Comparison of ENCODE assay signal across 17 mouse cellular contexts in genomic region chr1:98268853-98269252, GRCm38 (mm10).
"Had no signal": no experiment of that assay in that cellular context is flagged by ENCODE, and none has a peak within 500 bp of the region (broad histone marks: within the 10 kb centered on the region; RNA-seq: fewer than 3 reads in every experiment).

No protein-coding gene starts in this region.

- H3K4me3 ChIP-seq: lung, embryonic 15.5 days; megakaryocyte, embryonic 14.5 days; midbrain, embryonic 13.5 days; midbrain, embryonic 15.5 days; neural tube, embryonic 12.5 days; stomach, embryonic 15.5 days had no signal

- H3K9ac ChIP-seq: liver, postnatal 0 days; lung, embryonic 15.5 days; midbrain, embryonic 13.5 days; midbrain, embryonic 15.5 days; neural tube, embryonic 12.5 days; stomach, embryonic 15.5 days had no signal

- DNase-seq: liver, postnatal 0 days; lung, adult 2 months; lung, postnatal 14 days; lung, postnatal 36 days; thymus, adult 2 months; thymus, postnatal 25 days; thymus, postnatal 4 days had no signal

- H3K4me1 ChIP-seq: lung, embryonic 15.5 days; midbrain, embryonic 13.5 days; midbrain, embryonic 15.5 days; neural tube, embryonic 12.5 days; stomach, embryonic 15.5 days had no signal

- H3K27me3 ChIP-seq: lung, embryonic 15.5 days; megakaryocyte, embryonic 14.5 days; midbrain, embryonic 13.5 days; midbrain, embryonic 15.5 days; neural tube, embryonic 12.5 days; stomach, embryonic 15.5 days had no signal

- H3K27ac ChIP-seq: lung, embryonic 15.5 days; macrophage; midbrain, embryonic 13.5 days; midbrain, embryonic 15.5 days; neural tube, embryonic 12.5 days; stomach, embryonic 15.5 days; stomach, postnatal 0 days had no signal

- H3K4me2 ChIP-seq: lung, embryonic 15.5 days; midbrain, embryonic 11.5 days; midbrain, embryonic 13.5 days; midbrain, embryonic 15.5 days; neural tube, embryonic 12.5 days; stomach, embryonic 15.5 days had no signal

- ATAC-seq: liver, postnatal 0 days; lung, postnatal 0 days; midbrain, embryonic 13.5 days; midbrain, embryonic 15.5 days had no signal

- H3K9me3 ChIP-seq: lung, embryonic 15.5 days; megakaryocyte, embryonic 14.5 days; midbrain, embryonic 13.5 days; midbrain, embryonic 15.5 days; neural tube, embryonic 12.5 days; stomach, embryonic 15.5 days had no signal

- H3K36me3 ChIP-seq: lung, embryonic 15.5 days; midbrain, embryonic 13.5 days; midbrain, embryonic 15.5 days; neural tube, embryonic 12.5 days; stomach, embryonic 15.5 days had no signal
